Mouse (Mus musculus) liver, embryonic 13.5 days (tissue): ENCODE results near the gene Gm49383. TPM values are rescaled to one million over a fixed set of nuclear protein-coding genes. Genes with fewer than 3 reads are reported as not detected.
"Not testable (repeated sequence)": the region's sequence is repeated elsewhere in the genome, so short reads cannot be mapped to it uniquely, and the experiment has no call there.

Experiments
- ATAC-seq: fragments of 200-750 bp; cut with Nextera tagmentation; 2 replicates; pipeline ENCODE4 v1.8.0; 2017; ENCODE audit warnings: low read depth, mild to moderate bottlenecking, moderate number of reproducible peaks, moderate library complexity
- DNase-seq: peaks from one replicate; pipeline ENCODE4 v3.0.0; 2022
- H3K27ac ChIP-seq: fragments of 300-500 bp; sonication (generic); 2 replicates; pipeline ENCODE4 v1.5.1; 2015; ENCODE audit warnings: moderate library complexity, mild to moderate bottlenecking, inconsistent platforms
- H3K27me3 ChIP-seq: fragments of 300-500 bp; sonication (generic); 2 replicates; pipeline ENCODE4 v1.6.1; 2015; ENCODE audit warnings: mild to moderate bottlenecking, inconsistent platforms
- H3K36me3 ChIP-seq: fragments of 300-500 bp; sonication (generic); 2 replicates; pipeline ENCODE4 v1.6.1; 2015; ENCODE audit warnings: mild to moderate bottlenecking, inconsistent platforms
- H3K4me1 ChIP-seq: fragments of 300-500 bp; sonication (generic); replicated peaks from 2 replicates; pipeline ENCODE4 v1.6.1; 2015; ENCODE audit warnings: inconsistent platforms
- H3K4me2 ChIP-seq: fragments of 300-500 bp; sonication (generic); 2 replicates; pipeline ENCODE4 v1.6.1; 2015; ENCODE audit warnings: inconsistent platforms, mild to moderate bottlenecking, moderate library complexity
- H3K4me3 ChIP-seq: fragments of 300-500 bp; sonication (generic); replicated peaks from 2 replicates; pipeline ENCODE4 v1.5.1; 2015; ENCODE audit warnings: mild to moderate bottlenecking, inconsistent platforms
- H3K9ac ChIP-seq: fragments of 300-500 bp; sonication (generic); 2 replicates; pipeline ENCODE4 v1.6.1; 2015; ENCODE audit warnings: mild to moderate bottlenecking, inconsistent platforms
- H3K9me3 ChIP-seq: fragments of 300-500 bp; sonication (generic); replicated peaks from 2 replicates; pipeline ENCODE4 v1.6.1; 2016; ENCODE audit warnings: inconsistent platforms
- WGBS: fragments of 180-500 bp; shearing (Covaris S2); methylation state at CpG from one replicate; pipeline ENCODE4 v1.1.7; 2015; ENCODE audit not compliant: insufficient replicate concordance; 5-methylcytosine and 5-hydroxymethylcytosine counted together
- polyA plus RNA-seq: library from polyadenylated mRNA; unstranded; fragments of >200 nt; fragmentation: Nextera tagmentation; extraction: Ambion mirVana; gene quantifications from 2 replicates; pipeline ENCODE4 v1.2.1, GENCODE M21; 2015

Gm49383 gene
- polyA plus RNA-seq, 1 experiment from 2014 or later, result 28.8 TPM

- Histone ChIP-seq H3K4me3 (no peak overlapping the region), H3K27ac (no peak overlapping the region), H3K4me1 (peaks cover 13% of the 10 kb centered on the region), H3K9ac (no peak overlapping the region), H3K9me3 (0 out of 2 replicates have a peak, but pooled peaks cover 3% of the 10 kb centered on the region), H3K27me3 (no peaks in the 10 kb centered on the region), H3K4me2 (no peak overlapping the region), H3K36me3 (peaks cover 67% of the 10 kb centered on the region)
- 76% methylated on average over 12 of the region's 12 CpGs for WGBS
- DNase-seq (no peak), ATAC-seq (no peak)
Observed at GRCm38 (mm10) chr12:69179371-69179770, 17.5 kb downstream of the Gm49383 start.

GRCm38 (mm10) chr12:69177526-69177925 is 19.4 kb downstream of the Gm49383 start:
- no peak for DNase-seq
- no peaks in the 10 kb centered on the region for H3K27me3 ChIP-seq
- H3K9me3 ChIP-seq, result 0 out of 2 replicates have a peak, but pooled peaks cover 3% of the 10 kb centered on the region
- ATAC-seq, result no peak
- peaks cover 6% of the 10 kb centered on the region for H3K4me1 ChIP-seq
- H3K27ac ChIP-seq, result no peak overlapping the region
- no peak overlapping the region for H3K4me2 ChIP-seq
- WGBS, result 88% methylated on average over 3 of the region's 3 CpGs
- no peak overlapping the region for H3K4me3 ChIP-seq
- H3K9ac ChIP-seq, result no peak overlapping the region
- peaks cover 82% of the 10 kb centered on the region for H3K36me3 ChIP-seq

GRCm38 (mm10) chr12:69175975-69176374 is 20.9 kb downstream of the Gm49383 start:
- Histone ChIP-seq H3K27me3 (no peaks in the 10 kb centered on the region), H3K4me1 (peaks cover 9% of the 10 kb centered on the region), H3K27ac (no peak overlapping the region), H3K4me2 (no peak overlapping the region), H3K9me3 (0 out of 2 replicates have a peak, but pooled peaks cover 3% of the 10 kb centered on the region), H3K9ac (no peak overlapping the region), H3K36me3 (peaks cover 79% of the 10 kb centered on the region), H3K4me3 (no peak overlapping the region)
- WGBS, result 69% methylated on average over 3 of the region's 3 CpGs
- ATAC-seq (no peak), DNase-seq (no peak)

- H3K4me3 ChIP-seq, result no peak overlapping the region
Observed at GRCm38 (mm10) chr12:69171307-69171706, 25.6 kb downstream of the Gm49383 start.

GRCm38 (mm10) chr12:69168461-69169106 is 28.3 kb downstream of the Gm49383 start, which contains the start of gene Lrr1:
Gene Lrr1, plus strand, starts transcription at chr12:69168814.
- WGBS, result under 1% methylated on average over 40 of the region's 40 CpGs
- DNase-seq, result peak; percentile 84
- peak within 1 kb of the TSS; percentile 80 for H3K4me3 ChIP-seq
- peak within 1 kb of the TSS; percentile 81 for H3K27ac ChIP-seq
- H3K36me3 ChIP-seq, result peaks cover 17% of the 10 kb centered on the region
- peak within 1 kb of the TSS; percentile 84 for H3K4me2 ChIP-seq
- no peaks in the 10 kb centered on the region for H3K9me3 ChIP-seq
- no peaks in the 10 kb centered on the region for H3K27me3 ChIP-seq
- peaks cover 48% of the 10 kb centered on the region for H3K4me1 ChIP-seq
- H3K9ac ChIP-seq, result peak within 1 kb of the TSS; percentile 81
- peak; percentile 90 for ATAC-seq

More at GRCm38 (mm10) chr12:69171307-69171706, 25.6 kb downstream of the Gm49383 start:
- Histone ChIP-seq H3K36me3 (peaks cover 44% of the 10 kb centered on the region), H3K27me3 (no peaks in the 10 kb centered on the region), H3K27ac (no peak overlapping the region), H3K4me2 (no peak overlapping the region), H3K9ac (peak overlapping the region; percentile 30; the same call in 1 of the 2 replicates), H3K4me1 (peaks cover 35% of the 10 kb centered on the region), H3K9me3 (no peaks in the 10 kb centered on the region)
- WGBS, result 87% methylated on average over 2 of the region's 2 CpGs
- ATAC-seq, result no peak
- DNase-seq, result no peak

- DNase-seq (no peak), ATAC-seq (peak; percentile 15)
- Histone ChIP-seq H3K9ac (peak overlapping the region; percentile 81), H3K36me3 (peaks cover 10% of the 10 kb centered on the region), H3K4me3 (peak overlapping the region; percentile 80), H3K27ac (peak overlapping the region; percentile 13), H3K4me1 (peaks cover 48% of the 10 kb centered on the region), H3K27me3 (no peaks in the 10 kb centered on the region), H3K9me3 (no peaks in the 10 kb centered on the region), H3K4me2 (peak overlapping the region; percentile 84)
- WGBS, result 8% methylated on average over 18 of the region's 18 CpGs
Observed at GRCm38 (mm10) chr12:69167656-69168460, 29.0 kb downstream of the Gm49383 start.

- 78% methylated on average over 8 of the region's 8 CpGs for WGBS
- Histone ChIP-seq H3K4me3 (peak overlapping the region; percentile 80; the same call in 1 of the 2 replicates), H3K4me2 (peak overlapping the region; percentile 84), H3K4me1 (peaks cover 48% of the 10 kb centered on the region)
- H3K9me3 ChIP-seq, H3K27me3 ChIP-seq, H3K36me3 ChIP-seq, H3K9ac ChIP-seq, H3K27ac ChIP-seq, ATAC-seq, DNase-seq: not testable (repeated sequence)
Observed at GRCm38 (mm10) chr12:69166861-69167581, 29.9 kb downstream of the Gm49383 start.

GRCm38 (mm10) chr12:69164904-69165303 is 32.0 kb downstream of the Gm49383 start:
- DNase-seq (no peak), ATAC-seq (no peak)
- Histone ChIP-seq H3K9ac (peak overlapping the region; percentile 11; the same call in 1 of the 2 replicates), H3K27ac (no peak overlapping the region), H3K4me3 (no peak overlapping the region), H3K9me3 (no peaks in the 10 kb centered on the region), H3K36me3 (no peaks in the 10 kb centered on the region), H3K4me1 (peaks cover 34% of the 10 kb centered on the region), H3K4me2 (no peak overlapping the region), H3K27me3 (no peaks in the 10 kb centered on the region)
- WGBS, result 14% methylated on average over 3 of the region's 3 CpGs

- DNase-seq, H3K36me3 ChIP-seq, H3K4me2 ChIP-seq, H3K9me3 ChIP-seq, H3K27me3 ChIP-seq, ATAC-seq, H3K4me3 ChIP-seq, H3K27ac ChIP-seq, H3K9ac ChIP-seq: not testable (repeated sequence)
- peaks cover 30% of the 10 kb centered on the region for H3K4me1 ChIP-seq
- WGBS, result 70% methylated on average over 4 of the region's 4 CpGs
Observed at GRCm38 (mm10) chr12:69163586-69163985, 33.3 kb downstream of the Gm49383 start.

- H3K9me3 ChIP-seq, ATAC-seq, H3K4me3 ChIP-seq, DNase-seq, H3K4me2 ChIP-seq, H3K9ac ChIP-seq, H3K27me3 ChIP-seq: not testable (repeated sequence)
- Histone ChIP-seq H3K4me1 (peaks cover 37% of the 10 kb centered on the region), H3K36me3 (peaks cover 23% of the 10 kb centered on the region), H3K27ac (0 out of 2 replicates have a peak overlapping the region, but pooled peaks have one; percentile 1)
- 61% methylated on average over 2 of the region's 2 CpGs for WGBS
Observed at GRCm38 (mm10) chr12:69160677-69161076, 36.2 kb downstream of the Gm49383 start.

GRCm38 (mm10) chr12:69159578-69159940 is 37.3 kb downstream of the Gm49383 start:
- ATAC-seq, result no peak

More at GRCm38 (mm10) chr12:69159578-69159940, 37.3 kb downstream of the Gm49383 start:
- no peaks in the 10 kb centered on the region for H3K9me3 ChIP-seq
- peaks cover 29% of the 10 kb centered on the region for H3K4me1 ChIP-seq
- peaks cover 23% of the 10 kb centered on the region for H3K36me3 ChIP-seq
- H3K27ac ChIP-seq, result peak overlapping the region; percentile 66
- DNase-seq, result no peak
- no peaks in the 10 kb centered on the region for H3K27me3 ChIP-seq
- H3K9ac ChIP-seq, result no peak overlapping the region
- H3K4me3 ChIP-seq, result peak overlapping the region; percentile 39
- H3K4me2 ChIP-seq, result peak overlapping the region; percentile 56
- WGBS, result 3% methylated on average over 9 of the region's 9 CpGs
